Mouse (Mus musculus) stomach, postnatal 0 days (tissue): ENCODE measurements around the gene Dab1. TPM values are rescaled to one million over a fixed set of nuclear protein-coding genes. Genes with fewer than 3 reads are reported as not detected.

Experiments used
- ATAC-seq: fragments of 200-750 bp; cut with Nextera tagmentation; 2 replicates; pipeline ENCODE4 v1.8.0; 2017; ENCODE audit not compliant: low FRiP score, low TSS enrichment
- DNase-seq: peaks from one replicate; pipeline ENCODE4 v3.0.0-alpha.2; 2016; ENCODE audit warnings: low spot score
- H3K27ac ChIP-seq: fragments of 300-500 bp; sonication (generic); replicated peaks from 2 replicates; pipeline ENCODE4 v1.5.1; 2014; ENCODE audit warnings: mild to moderate bottlenecking, control low read depth
- H3K27me3 ChIP-seq: fragments of 300-500 bp; sonication (generic); 2 replicates; pipeline ENCODE4 v1.6.1; 2014; ENCODE audit warnings: low read length; ENCODE audit not compliant: control insufficient read depth, insufficient read depth
- H3K36me3 ChIP-seq: fragments of 300-500 bp; sonication (generic); 2 replicates; pipeline ENCODE4 v1.6.1; 2014; ENCODE audit warnings: low read length, mixed read lengths; ENCODE audit not compliant: control insufficient read depth, insufficient read depth
- H3K4me1 ChIP-seq: fragments of 300-500 bp; sonication (generic); replicated peaks from 2 replicates; pipeline ENCODE4 v1.6.1; 2014; ENCODE audit warnings: antibody characterized with exemption; ENCODE audit not compliant: control insufficient read depth, insufficient read depth
- H3K4me2 ChIP-seq: fragments of 300-500 bp; sonication (generic); replicated peaks from 2 replicates; pipeline ENCODE4 v1.6.1; 2014; ENCODE audit warnings: low read depth, mild to moderate bottlenecking, control low read depth, moderate library complexity
- H3K4me3 ChIP-seq: fragments of 300-500 bp; sonication (generic); 2 replicates; pipeline ENCODE4 v1.5.1; 2014; ENCODE audit warnings: low read depth, low read length, control low read depth
- H3K9ac ChIP-seq: fragments of 300-500 bp; sonication (generic); 2 replicates; pipeline ENCODE4 v1.6.1; 2014; ENCODE audit warnings: mild to moderate bottlenecking, low read length, control low read depth, mixed read lengths
- H3K9me3 ChIP-seq: fragments of 300-500 bp; sonication (generic); 2 replicates; pipeline ENCODE4 v1.6.1; 2016; ENCODE audit warnings: low read length; ENCODE audit not compliant: control insufficient read depth
- CTCF ChIP-seq: IDR thresholded peaks from 2 replicates; pipeline ENCODE4 v1.5.1; 2016; ENCODE audit warnings: antibody characterized with exemption, low read depth, mild to moderate bottlenecking, moderate library complexity
- EP300 ChIP-seq: optimal IDR thresholded peaks from 2 replicates; pipeline ENCODE3; 2016; ENCODE audit warnings: antibody characterized with exemption
- WGBS: fragments of 180-500 bp; shearing (Covaris S2); extraction: QIAGEN DNeasy Blood & Tissue Kit; methylation state at CpG from one replicate; pipeline ENCODE4 v1.1.7; 2014; 5-methylcytosine and 5-hydroxymethylcytosine counted together
- polyA plus RNA-seq: library from polyadenylated mRNA; unstranded; fragments of >200 nt; fragmentation: Nextera tagmentation; extraction: Ambion mirVana; gene quantifications from 2 replicates; pipeline ENCODE4 v1.2.1, GENCODE M21; 2015

Dab1 gene
- polyA plus RNA-seq, 1 experiment from 2014 or later, result 7.4 TPM

DNA sequence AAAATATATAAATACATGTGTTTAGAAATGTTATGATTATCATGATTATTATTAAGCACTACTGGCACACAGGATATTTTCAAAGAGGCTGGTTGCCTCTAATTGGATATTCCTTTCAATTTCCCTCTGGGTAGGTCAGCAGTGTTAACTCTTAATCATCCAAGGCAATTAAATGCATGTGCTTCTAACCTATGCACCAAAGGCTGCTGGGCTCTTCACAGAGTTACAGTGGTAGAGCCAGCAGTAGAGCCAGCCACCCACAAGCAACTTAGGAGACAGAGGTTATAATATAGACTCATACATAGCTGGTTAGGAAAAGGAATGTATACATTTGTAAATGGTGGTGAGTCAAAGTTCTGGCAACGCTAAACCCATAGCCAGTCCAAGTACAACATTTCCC is 408.1 kb downstream of the Dab1 start:
- H3K36me3 ChIP-seq, result no peaks in the 10 kb centered on the region
- H3K4me1 ChIP-seq, result no peaks in the 10 kb centered on the region
- 52% methylated on average over 1 of the region's 1 CpGs for WGBS
- H3K27me3 ChIP-seq, result no peaks in the 10 kb centered on the region
- no peaks in the 10 kb centered on the region for H3K9me3 ChIP-seq
- H3K4me3 ChIP-seq, result no peak overlapping the region
- no peak for TF ChIP-seq EP300
- TF ChIP-seq CTCF, result no peak
- no peak overlapping the region for H3K9ac ChIP-seq
- H3K4me2 ChIP-seq, result no peak overlapping the region
- ATAC-seq (no peak), DNase-seq (no peak)
- no peak overlapping the region for H3K27ac ChIP-seq

DNA sequence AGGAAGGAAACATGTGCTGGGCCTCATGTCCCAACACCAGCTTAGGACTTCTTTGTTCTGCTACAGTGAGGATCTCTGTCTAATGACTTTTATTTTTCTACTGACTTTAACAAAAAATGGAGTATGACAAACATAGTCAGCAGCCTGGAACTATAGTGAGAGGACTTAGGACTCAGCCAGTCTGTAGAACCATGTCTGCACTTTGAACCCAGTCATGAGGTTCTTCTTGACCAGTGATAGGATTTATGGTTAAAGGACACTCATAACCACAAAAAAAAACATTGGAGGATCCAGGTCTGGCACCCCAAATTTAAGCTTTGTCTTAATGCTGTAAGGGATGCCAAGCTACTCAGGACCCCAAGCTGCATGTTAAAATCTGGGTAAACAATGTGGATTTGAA is 416.9 kb downstream of the Dab1 start:
- no peaks in the 10 kb centered on the region for H3K9me3 ChIP-seq
- no peak for TF ChIP-seq CTCF
- TF ChIP-seq EP300, result no peak
- H3K27me3 ChIP-seq, result no peaks in the 10 kb centered on the region
- H3K4me2 ChIP-seq, result no peak overlapping the region
- H3K4me1 ChIP-seq, result no peaks in the 10 kb centered on the region
- H3K36me3 ChIP-seq, result no peaks in the 10 kb centered on the region
- H3K27ac ChIP-seq, result no peak overlapping the region
- no peak overlapping the region for H3K9ac ChIP-seq
- ATAC-seq, result no peak
- no peak overlapping the region for H3K4me3 ChIP-seq
- DNase-seq, result no peak

DNA sequence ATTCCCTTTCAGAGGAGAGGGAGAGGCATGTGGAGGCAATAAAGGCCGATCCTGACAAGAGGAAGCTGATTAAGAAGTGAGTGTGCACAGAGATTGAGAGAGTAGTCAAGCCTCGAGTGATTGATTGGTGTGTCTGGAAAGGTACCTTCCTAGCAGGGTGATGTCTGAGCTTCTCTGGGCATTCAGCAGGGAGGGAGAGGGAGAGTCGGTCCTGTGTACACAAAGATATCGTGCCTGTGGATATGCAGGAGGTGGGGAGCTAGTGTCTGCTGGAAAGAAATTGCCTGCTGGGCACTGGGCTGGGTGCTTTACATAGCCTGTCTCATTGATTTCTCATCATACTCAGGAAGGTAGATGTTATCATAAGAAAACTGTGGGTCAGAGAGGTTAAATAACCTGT is 420.4 kb downstream of the Dab1 start:
- WGBS, result 11% methylated on average over 4 of the region's 4 CpGs
- TF ChIP-seq CTCF (no peak), EP300 (no peak)
- no peak for ATAC-seq

DNA sequence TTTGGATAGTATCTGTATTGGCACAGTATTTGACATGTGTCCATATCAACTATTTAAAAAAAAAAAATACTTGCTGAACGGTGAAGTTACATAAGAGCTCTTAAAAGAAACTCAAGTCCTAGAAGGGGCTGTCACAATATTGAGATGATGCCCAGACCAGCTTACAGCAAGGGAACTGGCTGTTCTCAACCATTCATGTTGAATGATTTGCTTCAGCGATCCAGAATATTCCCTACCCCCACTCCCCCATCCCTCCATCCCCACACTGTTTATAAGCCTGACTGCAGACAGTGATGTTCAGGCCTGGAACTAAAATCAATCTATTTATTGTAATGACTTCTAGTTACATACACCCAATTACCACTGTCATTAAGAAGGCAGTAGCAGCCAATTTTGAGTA is 424.3 kb downstream of the Dab1 start:
- no peaks in the 10 kb centered on the region for H3K9me3 ChIP-seq
- no peak for DNase-seq
- 74% methylated on average over 2 of the region's 2 CpGs for WGBS
- H3K4me1 ChIP-seq, result no peaks in the 10 kb centered on the region
- TF ChIP-seq CTCF (no peak), EP300 (no peak)
- ATAC-seq, result no peak
- no peaks in the 10 kb centered on the region for H3K27me3 ChIP-seq
- no peak overlapping the region for H3K4me3 ChIP-seq
- no peak overlapping the region for H3K27ac ChIP-seq
- no peaks in the 10 kb centered on the region for H3K36me3 ChIP-seq
- no peak overlapping the region for H3K4me2 ChIP-seq
- no peak overlapping the region for H3K9ac ChIP-seq

More for the DNA sequence above, 420.4 kb downstream of the Dab1 start:
- Histone ChIP-seq H3K36me3 (no peaks in the 10 kb centered on the region), H3K4me2 (no peak overlapping the region), H3K4me3 (no peak overlapping the region), H3K4me1 (no peaks in the 10 kb centered on the region), H3K9me3 (no peaks in the 10 kb centered on the region), H3K9ac (no peak overlapping the region), H3K27me3 (no peaks in the 10 kb centered on the region), H3K27ac (no peak overlapping the region)
- DNase-seq, result no peak

DNA sequence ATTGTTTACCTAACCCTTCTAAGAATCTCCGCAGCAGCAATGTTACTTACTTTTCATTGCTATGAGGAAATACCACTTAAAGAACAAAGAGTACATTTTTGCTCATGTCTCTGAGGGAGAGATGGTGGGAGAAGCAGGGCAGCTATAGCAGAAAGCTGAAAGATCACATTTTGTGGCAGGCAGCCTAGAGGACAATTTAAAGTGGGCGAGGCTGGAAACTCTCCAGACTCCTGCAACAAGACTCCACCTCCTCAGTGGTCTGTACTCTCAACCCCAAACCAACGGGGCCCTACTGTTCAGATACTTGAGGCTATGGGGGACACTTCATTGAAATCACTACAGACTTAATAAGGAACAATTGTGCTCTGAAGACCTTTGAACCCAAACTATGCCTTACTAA is 425.5 kb downstream of the Dab1 start:
- DNase-seq, result no peak
- ATAC-seq, result no peak
- Histone ChIP-seq H3K4me3 (no peak overlapping the region), H3K27ac (no peak overlapping the region), H3K36me3 (no peaks in the 10 kb centered on the region), H3K27me3 (no peaks in the 10 kb centered on the region), H3K4me1 (no peaks in the 10 kb centered on the region), H3K9ac (no peak overlapping the region), H3K4me2 (no peak overlapping the region), H3K9me3 (no peaks in the 10 kb centered on the region)
- WGBS, result 8% methylated on average over 3 of the region's 3 CpGs
- no peak for TF ChIP-seq CTCF
- TF ChIP-seq EP300, result no peak

DNA sequence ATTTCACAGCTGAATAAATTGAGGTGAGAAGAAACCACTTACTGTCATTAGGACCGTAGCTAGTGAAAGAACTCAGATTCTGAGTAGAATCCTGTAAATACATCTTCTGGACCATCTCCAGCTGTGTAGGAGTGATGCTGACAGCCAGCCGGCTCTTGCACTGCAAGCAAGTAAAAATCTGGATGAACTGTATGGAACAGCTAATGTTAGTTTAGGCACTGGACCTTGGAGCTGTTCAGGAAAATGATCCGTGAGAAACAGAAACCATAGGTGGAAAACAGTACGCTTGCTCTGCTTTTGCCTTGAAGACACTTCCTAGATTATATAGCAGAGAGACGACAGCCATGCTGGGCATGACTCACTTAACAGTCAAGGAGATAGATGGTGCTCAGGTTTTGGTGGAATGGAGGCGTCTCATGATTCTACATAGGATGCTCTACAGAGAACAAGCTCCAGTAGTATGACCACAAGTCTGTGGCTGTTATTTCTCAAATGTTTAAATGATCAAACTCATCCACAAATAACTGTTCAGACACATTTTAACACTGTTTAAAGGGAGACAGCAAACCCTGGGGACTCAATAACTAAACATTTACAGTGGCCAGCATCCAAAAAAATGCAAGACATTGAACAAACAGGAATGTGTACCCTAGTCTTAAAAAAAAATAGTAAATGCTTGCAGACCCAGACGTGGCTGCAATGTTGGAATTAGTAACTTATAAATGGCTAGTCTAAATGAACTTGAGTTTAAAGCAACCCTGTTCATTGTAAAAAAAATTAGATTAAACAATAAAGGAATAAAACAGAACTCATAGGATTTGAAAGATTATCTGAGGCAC is 429.0 kb downstream of the Dab1 start:
- no peak for TF ChIP-seq CTCF
- no peak for TF ChIP-seq EP300
- 31% methylated on average over 7 of the region's 7 CpGs for WGBS
- Histone ChIP-seq H3K9ac (no peak overlapping the region), H3K36me3 (no peaks in the 10 kb centered on the region), H3K27me3 (no peaks in the 10 kb centered on the region), H3K9me3 (no peaks in the 10 kb centered on the region), H3K4me3 (0 out of 2 replicates have a peak overlapping the region, but pooled peaks have one; percentile 2), H3K4me2 (0 out of 2 replicates have a peak overlapping the region, but pooled peaks have one; percentile 3), H3K27ac (no peak overlapping the region), H3K4me1 (no peaks in the 10 kb centered on the region)
- ATAC-seq (no peak), DNase-seq (no peak)
